Mouse (Mus musculus) c-Kit-positive CD71-positive TER-119-negative erythroid progenitor cells, embryonic 14.5 days (primary cell): Measurements from ENCODE around the gene Mcu.
A peak's percentile ranks its signal among the peaks of the same experiment; 100 is the strongest.

Source experiments
- DNase-seq: peaks from one replicate; pipeline ENCODE4 v3.0.0-alpha.2; 2013; ENCODE audit warnings: low read depth

Gene Mcu

DNA sequence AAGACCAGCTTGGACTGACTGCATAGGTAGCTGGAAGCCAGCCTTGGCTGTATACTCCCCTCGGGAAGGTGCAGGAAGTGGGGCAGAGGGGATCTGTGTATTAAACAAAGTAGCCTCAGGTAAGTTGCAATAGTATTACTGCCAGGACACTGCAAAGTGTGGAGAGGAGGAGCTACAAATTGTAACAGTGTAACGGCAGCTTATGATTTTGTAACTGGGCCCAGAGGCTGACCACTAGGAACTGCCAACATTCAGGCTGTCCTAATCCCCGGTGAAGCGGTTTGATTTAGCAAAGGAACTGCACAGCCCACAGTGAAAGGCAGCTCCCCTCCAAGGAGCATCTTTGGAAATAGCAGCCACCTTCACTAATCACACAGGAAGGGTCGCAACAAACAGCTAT lies 3.2 kb downstream of the Mcu start:
- no peak for DNase-seq

DNA sequence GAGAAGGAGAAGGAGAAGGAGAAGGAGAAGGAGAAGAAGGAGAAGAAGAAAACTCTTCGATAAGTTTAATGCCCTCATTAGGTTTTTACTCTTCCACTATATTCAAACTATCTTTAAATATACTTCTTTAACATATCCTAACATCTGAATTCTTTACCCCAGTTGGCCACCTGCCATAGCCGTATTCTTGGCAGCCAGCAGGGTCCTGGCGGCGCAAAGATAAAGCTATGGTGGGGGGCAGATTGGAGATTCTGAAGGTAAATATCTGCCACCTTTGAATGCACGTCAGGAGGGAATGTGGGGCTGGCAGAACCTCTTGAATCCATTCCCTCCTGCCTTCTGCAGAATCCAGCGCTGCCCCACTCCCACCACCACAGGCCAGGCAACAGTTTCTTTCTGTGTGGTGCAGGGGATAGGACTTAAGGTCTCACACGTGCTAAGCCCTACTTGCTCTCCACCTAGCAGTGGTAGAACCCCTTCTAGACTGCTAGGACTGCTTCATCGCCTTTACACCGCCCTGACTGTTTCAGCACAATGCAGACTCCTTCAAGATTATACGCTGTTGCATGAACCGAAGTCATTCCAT lies 11.5 kb downstream of the Mcu start:
- DNase-seq, result no peak

GRCm38 (mm10) chr10:59603843-59604242 lies 12.6 kb downstream of the Mcu start:
- DNase-seq, result no peak

DNA sequence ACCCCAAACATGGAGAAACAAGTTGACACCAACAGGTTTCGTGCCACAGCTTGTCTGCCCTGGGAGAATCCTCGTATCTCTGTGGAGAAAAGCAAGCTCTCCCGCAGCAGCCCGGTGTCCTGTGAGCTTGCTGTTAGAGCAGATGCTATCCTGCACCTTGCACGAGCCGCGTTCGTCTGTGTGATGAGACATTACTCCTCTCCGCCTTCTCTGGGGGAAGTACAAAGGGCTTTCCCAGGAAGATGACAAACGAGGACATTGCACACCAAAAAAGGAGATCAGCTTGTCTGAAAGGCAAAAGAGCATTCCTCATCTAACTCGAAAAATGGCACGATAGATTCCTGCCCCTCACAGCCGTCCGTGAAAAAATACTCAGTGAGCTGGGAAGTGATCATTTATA lies 13.6 kb downstream of the Mcu start:
- no peak for DNase-seq

DNA sequence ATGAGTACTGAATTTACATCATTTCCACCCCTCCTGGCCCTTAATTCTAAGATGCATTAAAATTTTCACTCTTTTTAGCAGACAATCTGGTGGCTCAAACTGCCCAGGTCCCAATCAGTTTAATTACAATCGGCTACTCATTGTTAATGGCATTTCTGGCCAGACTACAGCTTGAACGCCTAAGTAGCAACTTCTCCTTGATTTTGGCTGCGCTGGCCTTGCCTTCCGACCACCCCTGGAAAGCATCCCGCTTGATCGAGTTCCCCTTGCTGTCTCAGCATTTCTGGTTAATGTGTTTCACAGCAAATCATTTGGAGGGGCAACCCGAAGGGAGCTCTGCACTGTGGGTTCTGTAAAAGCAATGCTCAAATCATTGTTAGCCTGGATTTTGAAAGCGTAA lies 14.4 kb downstream of the Mcu start:
- DNase-seq, result no peak

DNA sequence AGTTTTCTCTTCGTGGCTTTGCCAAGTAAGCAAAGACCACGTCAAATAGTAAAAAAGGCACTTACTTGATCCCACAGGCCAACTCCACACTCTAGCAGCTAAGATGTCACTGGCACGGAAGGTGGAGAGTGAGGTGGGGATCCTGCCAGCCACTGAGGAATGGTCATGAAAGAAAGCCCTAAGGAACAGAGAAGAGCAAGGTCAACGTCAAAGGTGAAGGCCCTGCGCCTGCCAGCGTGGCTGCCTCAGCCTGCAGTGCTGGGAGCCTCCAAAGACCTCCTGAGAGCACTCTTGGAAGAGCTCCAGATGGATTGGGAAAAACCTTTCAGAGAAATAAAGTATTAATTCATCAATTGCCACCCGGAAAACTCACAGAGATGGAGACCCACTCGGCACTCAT lies 16.0 kb downstream of the Mcu start:
- no peak for DNase-seq

DNA sequence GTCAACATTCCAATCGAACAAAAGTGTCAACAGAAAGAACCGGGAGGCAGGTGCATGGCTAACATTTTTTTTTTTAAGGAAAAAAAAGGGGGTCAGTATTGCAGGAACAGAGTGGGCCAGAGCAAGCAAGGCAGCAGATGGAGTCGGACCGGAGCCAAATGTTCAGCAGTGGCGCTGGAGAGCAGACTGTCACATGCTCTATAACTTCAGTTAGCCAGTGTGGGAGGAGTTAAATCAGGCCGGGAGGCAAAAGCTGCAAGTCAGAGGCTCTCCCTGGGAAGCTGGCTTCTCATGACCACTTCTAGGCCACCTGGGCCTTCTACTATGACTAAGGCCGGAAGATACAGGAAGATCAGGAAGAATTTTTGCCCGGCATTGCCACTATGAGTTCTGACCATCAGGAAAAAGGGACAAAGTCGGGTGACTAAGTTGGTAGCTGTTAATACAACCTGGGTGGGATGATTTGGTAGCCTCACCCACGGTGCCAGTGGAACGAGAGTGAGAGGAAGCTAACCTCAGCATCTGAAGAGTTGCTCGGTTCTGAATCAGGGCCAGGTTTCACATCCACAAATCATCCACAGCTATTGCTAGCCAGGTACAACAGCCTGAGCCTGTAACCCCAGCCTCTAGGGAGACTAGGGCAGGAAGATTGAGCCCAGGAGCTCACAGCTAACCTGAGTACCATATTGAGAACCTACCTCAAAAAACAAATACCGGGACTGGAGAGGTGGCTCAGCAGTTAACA lies 22.5 kb downstream of the Mcu start:
- DNase-seq, result no peak

DNA sequence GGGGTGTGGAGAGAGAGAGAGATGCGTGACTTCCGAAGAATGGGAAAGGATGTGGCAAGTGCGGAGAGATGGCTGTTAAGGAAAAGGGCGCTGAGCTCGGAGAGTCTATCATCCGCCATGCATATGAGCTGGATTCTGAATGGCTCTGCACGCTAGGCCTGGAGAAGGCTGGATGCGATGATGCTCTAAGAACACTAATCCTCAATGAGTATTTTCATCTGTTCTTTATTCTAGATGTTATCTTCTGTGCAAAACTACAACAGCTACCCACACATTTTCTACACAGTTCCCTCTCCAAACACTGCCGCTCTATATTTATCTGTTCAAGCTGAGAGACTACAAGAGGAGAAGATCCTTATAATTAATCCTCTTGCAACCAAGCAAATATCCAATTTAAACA lies 25.9 kb downstream of the Mcu start:
- DNase-seq, result no peak

DNA sequence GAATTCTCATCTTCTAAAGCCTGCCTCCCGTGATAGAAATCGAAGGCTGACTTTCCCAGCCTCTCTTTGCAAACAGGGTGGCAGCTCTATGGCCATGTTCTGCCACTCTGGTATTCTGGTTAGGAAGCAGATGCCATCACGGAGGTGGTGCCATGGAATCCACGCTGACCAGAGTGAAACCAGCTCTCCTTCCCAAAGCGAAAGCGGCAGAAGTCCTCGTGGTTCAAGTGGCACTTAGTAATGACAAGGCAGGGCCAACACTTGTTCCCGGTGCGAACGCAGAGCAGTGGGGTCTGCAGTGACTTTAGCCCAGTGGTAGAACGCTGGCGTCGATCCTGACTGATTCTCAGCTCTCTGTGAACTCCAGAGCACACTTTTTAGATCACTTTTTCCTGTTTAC lies 26.6 kb downstream of the Mcu start:
- DNase-seq, result no peak

- no peak for DNase-seq
These were observed 27.1 kb downstream of the Mcu start for GRCm38 (mm10) chr10:59589420-59589819.

GRCm38 (mm10) chr10:59588135-59588534 lies 28.4 kb downstream of the Mcu start:
- DNase-seq, result no peak

DNA sequence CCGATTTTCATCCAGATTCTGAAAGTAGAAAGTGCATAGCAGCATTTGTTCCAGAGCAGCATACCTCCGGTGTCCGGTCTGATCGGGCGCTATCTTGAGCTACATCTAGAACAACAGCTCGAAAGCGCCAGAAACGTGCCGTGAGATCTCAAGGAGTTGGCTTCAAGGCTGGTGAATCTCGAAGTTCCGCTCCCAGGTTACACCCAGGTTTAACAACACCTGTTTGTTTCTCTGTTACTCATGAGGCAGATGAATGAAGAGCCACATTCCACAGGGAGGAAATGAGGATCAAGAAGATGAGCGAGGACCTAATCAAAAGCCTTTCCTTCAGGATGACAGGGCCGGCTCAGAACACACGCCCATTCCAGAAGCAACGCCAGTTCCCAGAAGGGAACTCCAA lies 29.7 kb downstream of the Mcu start:
- DNase-seq, result no peak

- no peak for DNase-seq
These were observed 30.9 kb downstream of the Mcu start for GRCm38 (mm10) chr10:59585621-59586020.

DNA sequence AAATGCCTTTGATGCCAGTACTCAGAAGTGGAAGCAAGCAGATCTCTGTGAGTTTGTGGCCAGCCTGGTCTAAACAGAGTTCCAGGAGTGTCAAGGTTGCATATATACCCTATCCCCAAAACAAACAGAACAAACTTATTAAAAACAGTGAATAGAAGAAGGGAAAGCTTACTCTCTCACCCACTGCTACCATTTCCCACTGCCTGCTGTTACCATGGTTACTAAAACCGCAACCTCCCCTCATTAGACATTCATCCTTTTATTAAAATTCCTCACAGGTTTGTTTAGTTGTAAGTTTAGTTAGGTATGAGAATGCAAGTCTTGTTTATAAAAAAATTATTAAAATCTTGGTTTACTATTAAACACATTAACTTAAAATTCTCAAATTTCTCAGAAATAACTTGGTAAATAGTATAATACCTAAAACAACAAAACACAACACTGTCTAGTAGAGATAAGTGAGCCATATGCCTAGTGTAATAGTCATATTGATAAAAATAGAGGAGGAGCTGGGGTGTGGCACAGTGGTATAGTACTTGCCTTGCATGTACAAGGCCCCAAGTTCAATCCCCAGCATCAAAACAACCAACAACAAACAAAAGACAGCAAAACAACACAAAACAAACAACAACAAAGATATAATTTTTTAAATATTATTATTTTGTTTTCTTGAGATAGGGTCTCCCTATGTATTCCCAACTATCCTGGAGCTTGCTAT lies 34.5 kb downstream of the Mcu start:
- peak; percentile 70 for DNase-seq

GRCm38 (mm10) chr10:59580593-59581149 lies 35.8 kb downstream of the Mcu start:
- DNase-seq, result no peak

- DNase-seq, result no peak
These were observed 36.8 kb downstream of the Mcu start for GRCm38 (mm10) chr10:59579645-59580044.

DNA sequence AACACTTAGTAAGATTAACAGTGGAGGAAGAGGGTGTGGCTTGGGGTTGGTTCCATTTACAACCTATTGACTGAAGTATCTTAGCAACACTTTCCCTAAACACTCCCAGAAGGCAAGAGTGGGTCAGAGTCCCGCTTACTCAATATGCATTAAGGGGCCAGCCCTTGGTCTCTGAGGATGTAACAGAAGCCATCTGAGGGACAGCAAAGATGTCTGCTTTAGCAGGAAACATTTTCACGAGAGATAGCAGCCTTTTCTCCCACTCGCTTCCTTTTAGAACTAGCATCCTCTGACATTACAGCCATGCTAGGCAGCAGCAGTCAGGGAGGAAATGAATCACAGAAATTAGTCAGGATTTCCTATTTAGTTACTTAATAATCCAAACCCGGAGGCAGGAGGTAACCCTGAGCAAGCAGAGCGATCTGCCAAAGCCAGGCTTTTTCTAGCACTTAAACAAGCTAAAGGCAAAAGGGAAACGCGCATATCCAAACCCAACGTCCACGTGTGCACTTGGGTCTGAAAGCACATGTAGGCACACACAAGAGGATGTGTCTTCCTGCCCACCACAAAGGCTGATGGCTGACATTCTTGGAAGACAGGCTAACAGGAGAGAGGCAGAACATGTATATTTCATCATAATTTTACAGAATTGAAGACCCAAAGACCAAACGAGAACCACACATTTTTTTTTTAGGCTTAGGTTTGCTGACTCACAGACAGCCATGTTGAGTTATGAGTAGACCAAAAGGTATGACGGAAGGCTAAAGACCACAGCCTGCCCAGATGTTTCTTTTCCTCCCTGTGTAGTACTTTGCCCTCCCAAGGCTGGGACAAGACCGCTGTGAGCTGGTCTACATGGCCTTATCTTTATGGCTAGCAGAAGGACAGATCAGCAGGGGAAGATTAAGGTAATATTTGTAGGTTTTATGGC lies 38.4 kb downstream of the Mcu start:
- DNase-seq, result peak; percentile 28

- no peak for DNase-seq
These were observed 40.2 kb downstream of the Mcu start for GRCm38 (mm10) chr10:59576305-59576704.

DNA sequence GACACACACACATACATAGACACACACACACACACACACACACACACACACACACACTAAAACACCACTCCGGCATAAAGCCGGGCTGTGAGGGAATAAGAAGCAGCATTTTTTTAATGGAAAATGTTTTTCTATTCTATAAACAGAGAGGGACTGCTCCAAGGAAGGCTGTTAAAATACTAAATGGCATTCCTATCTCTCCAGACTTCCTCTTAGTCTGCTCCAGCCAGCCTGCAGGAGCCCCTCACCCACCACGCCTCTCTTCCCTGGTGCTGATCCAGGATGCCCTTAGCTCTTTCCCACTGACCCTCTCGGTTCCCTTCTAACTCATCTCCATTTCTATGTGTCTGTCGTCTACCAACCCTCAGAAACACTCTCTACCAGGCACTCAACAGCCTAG lies 44.5 kb downstream of the Mcu start:
- no peak for DNase-seq

GRCm38 (mm10) chr10:59571273-59571672 lies 45.2 kb downstream of the Mcu start:
- DNase-seq, result peak; percentile 37

DNA sequence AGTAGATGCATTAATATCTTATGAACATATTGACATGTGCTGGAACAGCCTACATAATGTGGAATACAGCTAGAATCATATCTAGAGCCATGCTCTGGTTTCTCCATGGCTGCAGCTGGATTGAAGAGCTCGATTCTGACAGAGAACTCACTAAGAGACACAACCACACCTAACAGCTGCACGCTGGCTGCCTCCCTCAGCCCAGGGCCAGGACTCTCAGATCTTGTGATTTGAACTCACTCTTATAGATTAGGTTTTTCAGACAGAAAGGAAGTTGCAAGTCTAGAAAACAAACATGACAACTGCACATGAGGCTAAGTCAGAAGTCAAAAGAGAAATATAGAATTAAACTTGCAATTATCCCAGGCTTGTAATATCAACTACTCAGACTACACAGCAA lies 45.7 kb downstream of the Mcu start:
- no peak for DNase-seq

- DNase-seq, result no peak
These were observed 46.1 kb downstream of the Mcu start for GRCm38 (mm10) chr10:59570360-59570759.
